Mouse (Mus musculus) adrenal gland (tissue): Measurements from ENCODE around the gene Rnf220.
"Not testable (repeated sequence)": the region's sequence is repeated elsewhere in the genome, so short reads cannot be mapped to it uniquely, and the experiment has no call there.

Experiments
- intact Hi-C: fragments of 180-260 bp; cut with DNase I; formaldehyde crosslinking; loops from one replicate; pipeline ENCODE4 v1.15.1; 2025

The Rnf220 gene

GRCm38 (mm10) chr4:117276281-117276711, 220.6 kb downstream of the Rnf220 start:
- intact Hi-C loops: loop anchor here (10.0 kb wide), 1 partner anchor 399 kb away; no protein-coding TSS in a partner anchor

DNA sequence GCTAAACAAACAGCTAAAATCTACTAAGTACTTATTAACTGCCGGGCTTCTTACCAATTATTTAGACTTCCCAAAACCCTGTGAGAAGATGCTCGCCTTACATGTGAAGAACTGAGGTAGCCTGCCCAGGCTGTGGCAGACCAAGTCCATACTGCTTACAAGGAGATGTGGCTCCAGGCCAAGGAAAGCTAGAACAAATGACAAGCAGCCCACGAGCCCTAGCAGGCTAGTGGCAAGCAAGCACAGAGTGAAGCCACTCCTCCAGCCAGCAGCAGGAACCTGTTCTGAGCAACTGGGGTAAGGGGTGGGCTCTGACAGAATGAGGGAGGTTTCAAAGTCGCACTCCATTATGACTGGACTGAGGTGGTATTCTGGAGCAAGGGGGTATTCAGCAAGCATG, 222.1 kb downstream of the Rnf220 start:
- intact Hi-C loops: loop anchor here (5.0 to 10.0 kb wide), 3 partner anchors 38 to 400 kb away; no protein-coding TSS in a partner anchor

- intact Hi-C loops: loop anchor here (5.0 to 10.0 kb wide), 3 partner anchors 40 to 402 kb away; no protein-coding TSS in a partner anchor
Measured at GRCm38 (mm10) chr4:117272459-117272858, 224.4 kb downstream of the Rnf220 start.

DNA sequence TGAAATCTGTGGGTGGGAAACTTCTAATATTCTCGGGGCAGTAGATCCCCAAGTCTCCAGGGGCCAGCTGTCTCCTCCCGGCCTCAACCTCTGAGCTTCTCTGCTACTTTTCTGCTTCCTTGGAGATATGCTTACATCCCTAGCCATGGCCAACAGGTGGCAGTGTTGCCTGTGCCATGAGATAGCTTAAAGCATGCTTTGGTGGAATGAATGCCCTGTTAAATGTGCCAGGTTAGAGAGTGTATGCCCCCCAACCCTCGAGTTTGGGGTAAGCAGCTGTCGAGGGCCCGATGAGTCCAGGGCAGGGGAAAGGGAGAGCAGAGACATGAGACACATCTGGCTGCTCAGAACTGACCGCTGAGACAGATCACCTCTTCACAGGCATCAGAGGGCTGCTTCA, 226.6 kb downstream of the Rnf220 start:
- intact Hi-C loops: loop anchor here (1.0 to 10.0 kb wide), 4 partner anchors 42 to 405 kb away; no protein-coding TSS in a partner anchor

DNA sequence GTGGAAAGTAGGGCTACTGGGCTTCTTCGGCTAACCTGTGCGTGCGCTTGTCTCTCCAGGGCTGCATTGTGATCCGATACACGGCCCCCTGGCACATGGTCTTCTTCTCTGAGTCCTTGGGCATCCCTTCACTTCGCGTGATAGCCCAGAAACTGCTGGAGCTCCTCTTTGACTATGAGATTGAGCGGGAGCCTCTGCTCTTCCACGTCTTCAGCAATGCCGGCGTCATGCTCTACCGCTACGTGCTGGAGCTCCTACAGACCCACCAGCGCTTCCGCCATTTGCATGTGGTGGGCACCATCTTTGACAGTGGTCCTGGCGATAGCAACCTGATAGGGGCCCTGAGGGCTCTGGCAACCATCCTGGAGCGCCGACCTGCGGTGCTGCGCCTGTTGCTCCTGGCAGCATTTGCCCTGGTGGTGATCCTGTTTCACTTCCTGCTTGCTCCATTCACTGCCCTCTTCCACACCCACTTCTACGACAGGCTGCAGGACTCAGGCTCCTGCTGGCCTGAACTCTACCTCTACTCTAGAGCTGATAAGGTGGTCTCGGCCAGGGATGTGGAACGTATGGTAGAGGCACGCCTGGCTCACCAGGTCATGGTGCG, 228.9 kb downstream of the Rnf220 start:
- intact Hi-C loops: loop anchor here (5.0 kb wide), 1 partner anchor 36 kb away; no protein-coding TSS in a partner anchor

- intact Hi-C loops: loop anchor here (5.0 kb wide), 1 partner anchor 35 kb away; no protein-coding TSS in a partner anchor
Measured at GRCm38 (mm10) chr4:117267284-117267683, 229.6 kb downstream of the Rnf220 start.

GRCm38 (mm10) chr4:117262987-117263386, 233.9 kb downstream of the Rnf220 start:
- intact Hi-C loops: no loop called here

DNA sequence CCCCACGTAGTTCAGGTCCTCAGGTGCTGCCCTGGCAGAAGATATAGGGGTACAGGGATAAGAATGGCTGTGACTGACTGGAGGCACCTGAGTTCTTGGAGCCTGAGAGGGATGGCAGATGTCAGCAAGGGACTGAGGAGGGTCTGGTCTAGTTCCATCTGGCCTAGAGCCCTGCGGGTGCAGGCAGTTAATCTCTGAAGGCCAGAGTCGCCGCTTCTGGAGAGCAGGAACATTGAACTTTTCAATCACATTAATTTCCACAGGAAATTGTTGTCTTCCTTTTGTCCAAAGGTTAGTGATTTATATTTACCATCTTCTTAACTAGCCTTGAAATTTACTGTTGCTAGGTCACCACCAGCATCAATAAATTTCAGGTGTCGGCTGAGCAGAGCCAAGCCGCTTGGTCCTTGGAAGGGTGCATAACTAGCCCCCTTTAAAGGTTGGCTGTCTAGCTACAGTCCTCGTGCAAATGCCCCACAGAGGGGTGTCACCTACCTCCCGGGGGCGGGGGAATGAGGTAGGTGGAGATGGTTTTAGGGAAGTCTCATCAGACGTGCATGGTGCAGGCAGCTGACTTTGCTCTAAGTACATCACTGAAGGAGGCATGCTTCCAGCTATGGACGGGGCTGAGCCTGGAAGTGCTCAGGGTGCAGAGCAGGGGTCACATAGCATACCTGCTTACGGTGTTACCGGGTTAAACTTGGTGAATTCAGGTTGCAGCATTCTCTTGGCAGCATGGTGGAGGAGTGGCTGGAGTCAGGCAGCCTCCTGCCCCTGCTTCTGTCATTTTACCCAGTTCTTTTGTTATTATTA, 234.5 kb downstream of the Rnf220 start:
- intact Hi-C loops: no loop called here

DNA sequence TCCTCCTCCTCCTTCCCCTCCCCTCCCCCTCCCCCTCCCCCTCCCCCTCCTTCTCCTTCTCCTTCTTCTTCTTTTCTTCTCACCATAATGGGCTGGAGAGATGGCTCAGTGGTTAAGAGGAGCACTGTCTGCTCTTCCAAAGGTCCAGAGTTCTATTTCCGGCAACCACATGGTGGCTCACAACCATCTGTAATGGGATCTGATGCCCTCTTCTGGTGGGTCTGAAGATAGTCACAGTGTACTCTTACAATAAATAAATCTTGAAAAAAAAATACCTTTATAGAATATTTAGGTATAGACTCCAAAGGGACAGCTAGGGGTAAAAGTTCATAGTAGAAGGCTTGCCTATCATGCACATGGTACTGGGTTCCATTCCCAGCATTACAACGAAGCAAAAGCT, 235.6 kb downstream of the Rnf220 start:
- intact Hi-C loops: no loop called here

GRCm38 (mm10) chr4:117259909-117260308, 236.9 kb downstream of the Rnf220 start:
- intact Hi-C loops: not testable (repeated sequence)

DNA sequence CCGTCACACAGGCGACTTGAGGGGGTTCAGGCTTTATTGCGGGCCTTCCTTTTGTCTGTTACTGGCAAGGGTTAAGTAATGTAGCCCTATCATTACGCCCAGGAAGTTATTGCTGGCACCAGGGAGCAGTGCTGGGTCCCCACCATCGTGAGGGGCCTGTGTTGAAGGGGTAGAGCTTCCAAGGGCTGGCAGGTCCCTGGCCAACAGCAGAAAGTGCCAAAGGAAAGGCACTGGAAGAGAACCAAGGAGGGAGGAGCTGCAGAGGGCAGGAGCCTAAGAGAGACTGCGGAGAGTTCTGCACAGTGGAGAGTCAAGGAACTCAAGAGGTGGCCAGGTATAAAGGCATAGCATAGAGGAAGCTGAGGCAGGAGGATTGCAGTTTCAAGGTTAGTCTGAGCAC, 242.2 kb downstream of the Rnf220 start:
- intact Hi-C loops: no loop called here

DNA sequence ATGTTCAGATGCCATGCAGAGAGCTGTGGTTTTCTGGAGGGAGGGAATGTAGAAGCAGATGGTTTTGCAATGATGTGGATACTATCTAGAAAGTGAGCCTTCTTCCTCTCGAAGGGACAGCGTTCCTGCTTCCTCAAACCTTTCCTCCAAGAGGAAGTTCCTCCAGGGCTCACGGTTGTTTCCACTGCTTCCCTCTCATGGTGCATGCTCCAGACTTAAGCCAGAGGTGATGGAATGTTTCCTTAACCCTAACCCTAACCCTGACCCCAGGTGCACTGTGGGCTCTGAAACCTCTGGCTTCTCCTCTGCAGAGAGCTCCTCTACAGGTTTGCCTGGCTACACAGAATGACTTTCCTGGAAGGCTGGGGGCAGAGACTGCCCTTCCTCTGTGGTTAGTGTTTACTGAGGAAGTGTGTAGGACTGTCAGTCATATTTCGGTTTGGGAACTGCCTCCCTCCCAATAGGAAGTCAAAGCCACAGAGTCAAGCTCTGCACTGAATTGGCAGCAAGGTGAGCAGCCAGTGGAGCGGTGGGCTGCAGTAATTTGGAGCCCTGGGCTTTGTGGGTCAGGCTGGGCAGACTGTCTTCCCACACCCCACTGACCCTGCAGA, 242.7 kb downstream of the Rnf220 start:
- intact Hi-C loops: no loop called here

DNA sequence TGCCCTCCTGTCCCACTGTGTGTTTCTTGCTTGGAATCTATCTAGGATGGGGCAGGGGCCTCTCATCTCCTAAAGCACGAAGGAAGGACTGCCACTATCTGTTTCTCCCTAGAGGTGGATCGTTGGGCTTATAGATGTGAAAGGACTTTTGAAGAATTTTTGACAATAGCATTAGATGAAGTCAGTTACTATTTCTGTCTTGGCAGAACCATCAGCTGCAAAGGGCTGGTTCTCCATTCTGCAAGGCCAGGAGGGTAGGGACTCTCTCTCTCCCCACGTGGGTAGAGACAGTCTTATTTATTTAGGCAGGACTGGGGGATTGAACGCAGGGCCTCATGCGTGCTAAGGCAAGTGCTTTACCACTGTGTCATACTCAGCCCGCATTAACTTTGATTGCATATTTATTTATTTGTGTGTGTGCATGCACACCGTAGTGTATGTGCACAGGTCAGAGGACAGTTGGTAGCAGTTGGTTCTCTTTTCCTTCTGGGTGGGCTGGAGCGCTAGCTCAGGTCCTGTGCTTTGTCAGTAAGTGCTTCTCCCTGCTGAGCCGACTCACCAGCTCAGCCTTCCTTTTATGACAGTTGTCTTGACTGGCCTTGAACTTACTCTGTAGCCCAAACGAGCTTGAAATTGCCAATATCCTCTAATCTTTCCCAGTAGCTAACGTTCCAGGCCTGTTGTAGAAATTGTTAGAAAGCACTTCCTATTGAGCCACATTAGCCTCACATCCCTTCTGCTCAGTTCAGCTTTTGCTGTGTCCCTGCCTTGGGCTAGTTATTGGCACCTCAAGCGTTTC, 243.4 kb downstream of the Rnf220 start:
- intact Hi-C loops: no loop called here

DNA sequence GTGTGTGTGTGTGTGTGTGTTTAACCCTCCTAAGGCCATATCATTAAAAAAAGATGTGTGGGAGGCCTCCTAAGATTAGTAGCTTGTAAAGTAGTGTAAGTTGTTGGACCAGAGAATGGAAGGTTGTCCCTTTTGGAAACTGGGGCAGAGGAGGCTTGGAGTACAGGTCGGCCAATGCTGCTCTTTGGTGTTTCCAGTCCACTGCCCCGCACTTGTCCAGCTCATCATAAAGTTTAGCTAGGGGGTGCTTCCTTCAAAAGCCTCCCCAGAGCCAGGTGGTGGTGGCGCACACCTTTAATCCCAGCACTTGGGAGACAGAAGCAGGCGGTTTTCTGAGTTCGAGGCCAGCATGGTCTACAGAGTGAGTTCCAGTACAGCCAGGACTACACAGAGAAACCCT, 244.1 kb downstream of the Rnf220 start:
- intact Hi-C loops: no loop called here

GRCm38 (mm10) chr4:117252351-117252750, 244.5 kb downstream of the Rnf220 start:
- intact Hi-C loops: no loop called here

DNA sequence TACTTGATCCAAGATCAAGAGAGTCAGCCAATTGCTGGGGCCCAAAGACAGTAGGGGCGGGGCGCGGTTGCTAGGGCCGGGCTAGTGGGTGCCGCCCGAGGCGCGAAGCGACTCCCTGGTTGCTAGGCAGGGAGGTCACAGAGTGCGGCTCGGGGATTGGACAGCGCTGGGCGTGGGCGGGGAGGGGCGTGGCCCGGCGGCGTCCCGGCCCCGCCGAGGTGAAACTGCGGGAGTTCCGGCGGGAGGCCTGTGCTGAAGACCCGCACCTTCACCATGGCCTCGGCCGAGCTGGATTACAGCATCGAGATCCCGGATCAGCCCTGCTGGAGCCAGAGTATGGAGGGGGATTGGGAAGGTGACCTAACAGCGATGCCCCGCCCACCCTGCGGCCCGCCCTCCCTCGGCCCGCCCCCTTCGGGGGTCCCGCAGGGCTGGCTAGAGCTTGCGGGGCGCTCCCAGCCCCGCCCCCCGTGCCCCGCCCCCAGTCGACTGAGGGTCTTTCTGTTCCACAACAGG, 245.0 kb downstream of the Rnf220 start, which contains the start of the genes Tmem53 and Armh1:
TSS of gene Tmem53 (plus strand) at position 151 of the 516 bp plus-strand sequence.
TSS of gene Armh1 (minus strand) at position 325 of the 516 bp plus-strand sequence.
- intact Hi-C loops: no loop called here

GRCm38 (mm10) chr4:117250982-117251381, 245.9 kb downstream of the Rnf220 start:
- intact Hi-C loops: no loop called here

DNA sequence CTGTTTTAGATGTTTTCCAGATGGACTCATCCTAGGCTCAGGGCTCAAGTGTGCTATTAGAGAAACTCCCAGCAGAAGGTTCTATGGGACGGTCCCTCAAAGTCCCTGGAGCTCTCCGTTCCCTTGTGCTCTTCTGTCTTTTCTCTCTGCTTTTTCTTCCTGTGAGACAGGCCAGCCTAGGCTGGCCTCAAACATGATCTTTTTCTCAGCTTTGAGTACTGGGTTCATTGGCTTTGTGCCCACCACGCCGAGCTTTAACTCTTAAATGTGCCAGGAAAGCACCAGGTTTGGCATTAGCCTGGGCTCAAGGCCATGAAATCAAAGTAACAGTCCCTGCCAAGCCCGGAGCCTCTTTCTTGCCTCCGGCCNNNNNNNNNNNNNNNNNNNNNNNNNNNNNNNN, 256.0 kb downstream of the Rnf220 start:
- intact Hi-C loops: no loop called here

- intact Hi-C loops: no loop called here
Measured at GRCm38 (mm10) chr4:117239153-117239552, 257.7 kb downstream of the Rnf220 start.

GRCm38 (mm10) chr4:117235822-117236221, 261.0 kb downstream of the Rnf220 start:
- intact Hi-C loops: no loop called here
